Mouse (Mus musculus) thymus, adult 18-20 months (tissue): ENCODE results near the gene Cmtm7.
A peak's percentile ranks its signal among the peaks of the same experiment; 100 is the strongest.
"Not testable (repeated sequence)": the region's sequence is repeated elsewhere in the genome, so short reads cannot be mapped to it uniquely, and the experiment has no call there.

Experiments used
- DNase-seq, 2 experiments: peaks; one replicate each; pipeline ENCODE4 v3.0.0; 2022; ENCODE audit warnings: mixed read lengths in 2 of 2

Gene Cmtm7

DNA sequence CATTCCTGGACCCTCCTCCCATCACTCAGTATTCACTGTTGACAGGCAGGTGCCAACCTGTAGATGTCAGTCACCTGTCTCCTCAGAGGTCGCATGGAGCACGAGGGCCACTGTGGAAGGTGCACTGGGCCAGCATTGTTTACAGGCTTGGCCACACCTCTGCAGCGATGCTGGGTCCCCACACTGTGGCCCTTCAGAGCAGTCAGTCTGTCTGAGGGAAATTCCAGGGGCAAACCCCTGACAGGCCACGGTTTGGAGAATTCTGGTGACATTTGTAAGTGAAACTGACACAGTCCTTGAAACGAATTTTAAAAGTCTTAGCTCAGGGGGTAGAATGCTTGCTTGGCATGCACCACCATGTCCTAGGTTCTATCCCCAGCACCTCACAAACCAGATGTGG, 21.3 kb downstream of the Cmtm7 start:
- no peak for DNase-seq

DNA sequence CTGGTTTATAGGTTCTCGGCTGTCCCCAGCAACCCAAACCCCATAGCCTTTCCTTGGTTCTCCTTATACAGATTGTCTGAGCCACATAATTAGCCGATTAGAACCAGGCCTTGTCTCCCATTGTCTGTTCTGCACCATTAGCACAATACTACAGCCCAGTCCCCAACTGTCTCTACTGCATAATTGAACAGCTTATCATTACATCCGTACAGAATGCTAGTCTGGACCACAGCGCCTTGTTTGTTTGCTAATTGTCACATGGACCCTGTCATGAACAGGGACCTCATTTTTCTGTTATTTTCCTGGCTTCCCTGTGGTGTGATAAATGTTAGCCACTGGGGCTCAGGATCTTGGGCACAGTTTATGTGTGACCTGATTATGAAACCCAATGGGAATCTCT, 21.8 kb downstream of the Cmtm7 start:
- no peak for DNase-seq

DNA sequence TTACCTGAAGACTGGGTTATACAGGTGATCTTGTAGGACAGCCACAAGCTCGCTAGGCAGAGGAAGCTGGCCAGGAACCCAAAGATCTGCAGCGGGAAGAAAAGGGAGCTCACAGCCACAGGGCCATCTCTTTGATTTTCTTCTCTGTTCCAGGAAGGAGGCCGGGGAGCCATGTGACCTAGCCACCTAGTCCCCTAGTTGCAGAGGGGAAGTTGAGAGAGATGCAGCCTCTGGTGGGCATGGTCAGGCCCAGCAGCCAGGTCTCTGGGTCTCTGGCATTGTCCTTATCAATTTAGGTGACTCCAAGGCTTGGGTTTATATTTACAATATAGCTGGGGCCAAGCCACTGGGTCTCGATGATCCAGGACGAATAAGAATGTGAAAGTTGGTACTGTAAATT, 22.9 kb downstream of the Cmtm7 start:
- no peak for DNase-seq

- no peak for DNase-seq
Observed at GRCm38 (mm10) chr9:114758272-114758671, 23.4 kb downstream of the Cmtm7 start.

GRCm38 (mm10) chr9:114752863-114753484, 28.7 kb downstream of the Cmtm7 start:
- peak; percentile 94 to 96 for DNase-seq

DNA sequence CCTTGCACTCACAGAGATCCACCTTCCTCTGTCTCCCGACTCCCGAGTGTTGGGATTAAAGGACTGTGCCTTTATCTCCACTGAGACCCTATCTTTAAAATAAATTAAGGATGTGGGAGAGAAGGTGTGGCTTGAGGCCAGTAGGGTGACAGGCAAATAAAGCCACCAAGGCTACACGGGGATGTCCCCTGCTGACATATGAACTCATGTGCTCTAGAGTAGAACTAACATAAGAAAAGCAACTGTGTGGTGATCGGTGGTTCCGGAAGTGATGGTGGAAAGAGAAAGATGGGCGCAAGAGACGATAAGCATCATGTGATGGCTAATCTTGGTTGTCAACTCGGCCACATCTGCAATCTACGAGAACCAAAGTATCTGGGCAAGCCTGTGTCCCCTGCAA, 29.3 kb downstream of the Cmtm7 start:
- no peak for DNase-seq

DNA sequence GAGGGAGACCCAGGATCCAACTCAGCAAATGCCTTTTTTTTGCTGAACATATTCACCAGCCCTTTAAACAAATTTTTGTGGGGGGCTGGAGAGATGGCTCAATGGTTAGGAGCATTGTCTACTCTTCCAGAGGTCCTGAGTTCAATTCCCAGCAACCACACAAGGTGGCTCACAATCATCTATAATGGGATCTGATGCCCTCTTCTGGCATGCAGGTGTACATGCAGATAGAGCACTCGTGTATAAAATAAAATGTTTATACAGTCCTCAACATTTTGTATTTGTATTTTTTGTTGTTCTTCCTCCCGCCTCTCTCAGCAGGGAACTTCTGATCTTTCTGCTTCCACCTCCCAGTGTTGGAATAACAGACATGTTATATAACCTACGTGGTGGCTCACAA, 30.1 kb downstream of the Cmtm7 start:
- no peak for DNase-seq

- no peak for DNase-seq
Observed at GRCm38 (mm10) chr9:114747466-114747865, 34.2 kb downstream of the Cmtm7 start.

- DNase-seq: no peak
Observed at GRCm38 (mm10) chr9:114747012-114747411, 34.6 kb downstream of the Cmtm7 start.

DNA sequence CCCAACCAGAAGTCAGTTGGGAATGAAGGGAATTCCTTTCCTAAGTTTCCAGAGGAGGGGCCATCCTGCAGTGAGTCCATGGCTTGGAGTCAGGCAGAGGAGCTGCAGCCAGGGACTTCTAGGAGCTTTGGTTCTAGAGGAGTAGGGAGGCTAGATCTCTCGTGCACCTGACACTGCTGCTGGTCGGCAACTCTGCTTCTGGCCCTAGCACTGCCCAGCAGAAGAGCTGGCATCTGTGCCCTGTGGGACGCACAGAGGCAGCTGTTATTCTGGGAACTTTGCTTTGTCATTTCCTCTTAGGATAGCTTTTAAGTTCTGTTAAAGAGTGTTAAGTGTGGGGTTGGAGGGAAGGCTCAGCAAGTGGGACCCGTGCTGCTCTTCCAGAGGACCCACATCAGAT, 36.0 kb downstream of the Cmtm7 start:
- no peak for DNase-seq

DNA sequence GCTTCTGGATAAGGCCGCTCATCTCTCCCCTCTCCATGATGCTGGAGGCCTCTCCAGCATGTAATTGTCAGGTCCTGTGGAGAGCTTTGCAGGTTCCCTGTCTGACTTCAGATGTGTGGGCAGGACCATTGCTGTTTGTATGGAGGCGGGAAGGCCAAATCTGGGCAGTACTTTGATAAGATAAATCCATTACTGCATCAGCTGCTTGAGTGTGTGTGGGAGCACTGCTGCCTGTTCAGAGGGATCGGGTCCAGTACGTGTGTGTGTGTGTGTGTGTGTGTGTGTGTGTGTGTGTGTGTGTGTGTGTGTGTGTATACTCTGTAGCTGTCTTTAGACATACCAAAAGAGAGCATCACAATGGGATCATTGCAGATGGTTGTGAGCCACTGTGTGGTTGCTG, 36.5 kb downstream of the Cmtm7 start:
- DNase-seq: no peak

- no peak for DNase-seq
Observed at GRCm38 (mm10) chr9:114742731-114743130, 38.9 kb downstream of the Cmtm7 start.

GRCm38 (mm10) chr9:114740336-114740735, 41.3 kb downstream of the Cmtm7 start:
- DNase-seq: no peak

GRCm38 (mm10) chr9:114736442-114736841, 45.2 kb downstream of the Cmtm7 start:
- DNase-seq: no peak

DNA sequence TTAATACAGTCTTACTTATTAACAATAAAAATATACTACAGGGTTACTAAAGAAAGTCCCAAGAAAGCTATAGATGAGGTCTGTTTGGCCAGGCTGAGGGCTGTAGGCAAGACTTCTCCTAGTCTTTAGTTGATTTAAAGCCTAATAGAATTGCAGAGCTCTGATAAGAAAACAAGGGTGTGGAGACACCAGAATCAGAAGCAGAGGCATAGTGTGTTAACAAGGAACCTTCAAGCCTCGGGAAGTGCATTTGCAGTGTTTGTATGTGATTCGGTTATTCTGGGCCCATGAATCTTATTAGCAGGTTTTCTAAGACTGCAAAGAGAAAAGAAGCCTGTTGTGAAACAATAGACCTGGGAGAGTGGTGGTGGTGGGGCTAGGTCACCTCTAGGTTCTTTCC, 48.4 kb downstream of the Cmtm7 start:
- no peak for DNase-seq

GRCm38 (mm10) chr9:114731871-114732682, 49.6 kb downstream of the Cmtm7 start:
- DNase-seq: no peak

DNA sequence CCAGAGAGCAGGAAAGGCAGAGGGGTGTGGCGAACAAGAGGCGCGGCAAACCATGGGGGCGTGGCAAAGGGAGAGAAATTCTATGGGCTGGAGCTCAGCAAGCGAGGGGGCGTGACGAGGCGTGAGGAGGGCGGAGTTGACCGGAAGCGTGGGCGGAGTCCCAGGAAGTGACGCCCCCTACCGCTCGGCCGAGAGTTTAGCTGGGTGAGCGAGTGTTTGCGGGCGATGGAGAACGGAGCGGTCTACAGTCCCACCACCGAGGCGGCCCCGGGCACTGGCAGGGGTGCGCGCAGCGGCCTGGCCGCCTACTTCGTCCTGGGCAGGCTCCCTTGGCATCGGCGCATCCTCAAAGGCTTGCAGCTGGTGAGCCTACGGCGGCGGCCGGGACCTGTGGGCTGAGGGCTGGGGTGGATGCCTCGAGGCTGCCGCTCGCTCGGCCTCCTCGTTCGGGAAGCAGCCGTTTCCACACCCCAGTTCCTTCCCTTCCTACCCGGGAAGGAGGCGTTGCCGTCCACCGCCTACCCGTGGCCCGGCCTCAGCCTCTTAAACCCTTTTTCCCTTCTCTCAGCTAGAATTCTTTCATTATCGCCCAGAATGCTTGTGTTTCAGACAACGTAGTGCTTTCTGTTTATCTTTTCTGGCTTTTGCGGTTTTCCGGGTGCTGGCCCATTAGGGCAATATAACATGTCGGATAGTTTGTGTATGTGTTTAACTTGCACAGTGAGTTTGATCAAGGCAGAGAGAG, 50.5 kb downstream of the Cmtm7 start, which contains the start of gene Cmtm6:
Cmtm6 (plus strand) TSS at position 106 of the 745 bp plus-strand sequence.
- peak; percentile 94 to 95 for DNase-seq

- peak in 1 of 2 experiments; percentile 32 for DNase-seq
Observed at GRCm38 (mm10) chr9:114729911-114730805, 51.5 kb downstream of the Cmtm7 start.

DNA sequence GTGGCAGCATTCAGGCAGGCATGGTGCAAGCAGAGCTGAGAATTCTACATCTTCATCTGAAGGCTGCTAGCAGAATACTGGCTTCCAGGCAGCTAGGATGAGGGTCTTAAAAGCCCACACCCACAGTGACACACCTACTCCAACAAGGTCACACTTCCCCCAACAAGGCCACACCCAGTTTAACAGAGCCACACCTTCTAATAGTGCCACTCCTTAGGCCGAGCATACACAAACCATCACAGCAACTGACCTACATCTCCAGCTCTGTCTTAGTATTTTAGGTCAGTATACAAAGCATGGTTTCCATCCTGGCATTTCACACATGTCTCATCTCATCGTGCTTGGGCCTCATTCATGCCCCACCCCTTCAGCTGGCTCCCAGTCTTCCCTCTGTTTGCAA, 53.2 kb downstream of the Cmtm7 start:
- not testable (repeated sequence) for DNase-seq

DNA sequence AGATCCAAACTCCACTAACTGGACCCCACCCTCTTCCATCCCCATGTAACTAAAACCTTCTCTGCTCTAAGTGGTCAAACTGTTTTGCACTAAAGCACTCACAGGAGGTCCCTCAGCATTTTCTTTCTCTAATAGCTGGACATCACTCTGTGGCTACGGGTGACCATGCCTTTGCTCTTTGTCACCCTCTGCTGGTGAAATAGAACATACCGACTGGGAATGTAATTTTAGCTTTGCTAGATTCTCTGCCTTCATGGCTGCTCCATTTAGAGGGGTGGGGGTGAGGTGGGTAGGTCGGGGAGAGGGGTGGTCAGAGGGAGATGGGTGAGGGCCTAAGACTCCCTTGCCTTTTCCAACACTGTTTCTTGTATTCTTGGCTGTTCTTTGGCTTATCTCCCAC, 54.3 kb downstream of the Cmtm7 start:
- no peak for DNase-seq

DNA sequence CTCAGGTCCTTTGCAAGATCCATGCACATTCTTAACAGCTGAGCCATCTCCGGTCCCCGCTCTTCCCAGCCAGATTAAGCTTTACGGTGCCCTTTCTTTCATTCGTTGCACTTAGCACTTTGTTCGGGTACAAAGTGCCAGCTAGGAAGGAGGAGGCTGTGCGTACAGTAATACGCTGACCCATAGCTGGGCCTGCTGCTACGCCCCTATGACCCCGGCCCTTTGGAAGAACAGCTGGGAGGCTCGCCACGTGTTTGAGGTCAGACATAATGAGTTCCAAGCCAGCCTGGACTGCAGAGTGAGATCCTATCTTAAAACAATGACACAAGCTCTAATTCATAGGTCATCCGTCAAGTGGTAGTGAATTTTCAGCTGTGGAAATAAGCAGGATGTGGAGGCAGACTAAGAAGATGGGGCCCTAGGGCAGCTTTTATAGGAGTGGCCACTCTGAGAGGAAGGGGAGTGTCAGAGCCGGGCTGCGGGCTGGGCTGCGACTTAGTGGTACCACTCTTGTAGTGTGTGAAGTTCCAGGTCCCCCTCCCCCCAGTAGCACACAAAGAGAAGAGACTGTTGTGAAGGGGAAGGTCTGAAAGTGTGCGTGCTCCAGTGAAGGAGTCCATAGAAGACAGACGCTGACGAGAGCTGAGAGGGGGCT, 64.9 kb downstream of the Cmtm7 start:
- no peak for DNase-seq

DNA sequence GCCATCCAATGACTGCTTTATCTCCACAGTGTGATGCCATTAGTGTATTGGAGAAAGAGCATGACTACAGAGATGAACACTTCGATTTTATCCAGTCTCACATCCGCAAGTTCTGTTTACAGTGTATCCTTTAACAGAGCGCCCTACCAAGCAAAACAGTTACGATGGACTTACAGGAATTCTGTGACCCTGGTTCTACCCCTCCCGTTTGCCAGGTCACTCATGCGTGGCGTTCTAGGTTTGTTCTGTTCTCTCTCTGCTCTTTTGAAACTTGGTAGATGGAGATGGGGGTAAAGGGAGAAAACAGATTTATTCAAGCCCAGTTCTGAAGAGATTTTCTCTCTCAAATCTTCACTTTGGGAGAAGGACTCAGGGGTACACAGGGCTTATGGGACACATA, 68.2 kb downstream of the Cmtm7 start:
- no peak for DNase-seq
